10 mouse cellular contexts compared by ENCODE assay signal in genomic region chr4:134397732-134398131, GRCm38 (mm10). TPM values are rescaled to one million over a fixed set of nuclear protein-coding genes. Genes with fewer than 3 reads are reported as not detected.
DNase-seq lines count a peak whose midpoint lies in the region; ATAC-seq and TF ChIP-seq lines count a peak whose summit lies in the region.
"Had no signal": no experiment of that assay in that cellular context is flagged by ENCODE, and none has a peak within 500 bp of the region (broad histone marks: within the 10 kb centered on the region; RNA-seq: fewer than 3 reads in every experiment).

No protein-coding gene starts in this region.

- WGBS in hindbrain, embryonic 15.5 days = 90% methylated on average over 9 of the region's 9 CpGs
- 91% methylated on average over 9 of the region's 9 CpGs for WGBS in hindbrain, embryonic 10.5 days
- WGBS in lung, embryonic 16.5 days = 80% methylated on average over 9 of the region's 9 CpGs
- WGBS in intestine, postnatal 0 days = 63% methylated on average over 9 of the region's 9 CpGs
- WGBS in liver, embryonic 16.5 days (ENCODE audit: insufficient replicate concordance) = 80% methylated on average over 9 of the region's 9 CpGs

- no peaks in the 10 kb centered on the region for H3K36me3 ChIP-seq in hindbrain, embryonic 15.5 days
- no peaks in the 10 kb centered on the region for H3K36me3 ChIP-seq in hindbrain, embryonic 10.5 days
- H3K36me3 ChIP-seq in lung, embryonic 16.5 days (ENCODE audit: control insufficient read depth, insufficient read depth, low read length) = no peaks in the 10 kb centered on the region
- no peaks in the 10 kb centered on the region for H3K36me3 ChIP-seq in intestine, postnatal 0 days (ENCODE audit: control insufficient read depth, insufficient read depth)
- no peaks in the 10 kb centered on the region for H3K36me3 ChIP-seq in liver, embryonic 16.5 days (ENCODE audit: control insufficient read depth, insufficient read depth)
- H3K36me3 ChIP-seq: forebrain, embryonic 10.5 days had no signal

- peak overlapping the region; percentile 95; the same call in 1 of the 2 replicates for H3K4me2 ChIP-seq in hindbrain, embryonic 15.5 days
- peak overlapping the region; percentile 93 for H3K4me2 ChIP-seq in lung, embryonic 16.5 days (ENCODE audit: low read depth, low read length)
- peak overlapping the region; percentile 83 for H3K4me2 ChIP-seq in intestine, postnatal 0 days (replicated peaks; ENCODE audit: low read depth)
- H3K4me2 ChIP-seq in liver, embryonic 16.5 days (ENCODE audit: low read depth, low read length) = peak overlapping the region; percentile 62; the same call in 1 of the 2 replicates

- H3K4me1 ChIP-seq in hindbrain, embryonic 15.5 days (replicated peaks) = peaks cover 50% of the 10 kb centered on the region
- peaks cover 47% of the 10 kb centered on the region for H3K4me1 ChIP-seq in hindbrain, embryonic 10.5 days (replicated peaks)
- peaks cover 19% of the 10 kb centered on the region for H3K4me1 ChIP-seq in lung, embryonic 16.5 days (replicated peaks; ENCODE audit: control insufficient read depth, insufficient read depth, low read length)
- H3K4me1 ChIP-seq in intestine, postnatal 0 days (replicated peaks; ENCODE audit: control insufficient read depth, insufficient read depth, low read length) = peaks cover 6% of the 10 kb centered on the region
- peaks cover 31% of the 10 kb centered on the region for H3K4me1 ChIP-seq in liver, embryonic 16.5 days (ENCODE audit: control insufficient read depth, low read depth, low read length)

- ATAC-seq in hindbrain, embryonic 15.5 days (ENCODE audit: low FRiP score, low read depth) = no peak
- no peak for ATAC-seq in lung, embryonic 16.5 days (ENCODE audit: low read depth)
- ATAC-seq in intestine, postnatal 0 days = no peak
- no peak for ATAC-seq in liver, embryonic 16.5 days (ENCODE audit: low read depth)
- ATAC-seq: midbrain, embryonic 16.5 days had no signal

- no peaks in the 10 kb centered on the region for H3K9me3 ChIP-seq in hindbrain, embryonic 15.5 days
- H3K9me3 ChIP-seq in hindbrain, embryonic 10.5 days = no peaks in the 10 kb centered on the region
- no peaks in the 10 kb centered on the region for H3K9me3 ChIP-seq in lung, embryonic 16.5 days (ENCODE audit: control insufficient read depth, low read length)
- no peaks in the 10 kb centered on the region for H3K9me3 ChIP-seq in intestine, postnatal 0 days (ENCODE audit: control insufficient read depth)
- H3K9me3 ChIP-seq in liver, embryonic 16.5 days (replicated peaks; ENCODE audit: control insufficient read depth, low read length) = no peaks in the 10 kb centered on the region
- H3K9me3 ChIP-seq: forebrain, embryonic 10.5 days had no signal

- H3K27me3 ChIP-seq in hindbrain, embryonic 15.5 days = no peaks in the 10 kb centered on the region
- peaks cover 9% of the 10 kb centered on the region; the same call in 1 of the 2 replicates for H3K27me3 ChIP-seq in hindbrain, embryonic 10.5 days (ENCODE audit: insufficient read depth, poor library complexity, severe bottlenecking)
- H3K27me3 ChIP-seq in lung, embryonic 16.5 days (ENCODE audit: control insufficient read depth, insufficient read depth, low read depth, low read length) = no peaks in the 10 kb centered on the region
- H3K27me3 ChIP-seq in intestine, postnatal 0 days (replicated peaks; ENCODE audit: control insufficient read depth, insufficient read depth, low read length) = no peaks in the 10 kb centered on the region
- H3K27me3 ChIP-seq in liver, embryonic 16.5 days (ENCODE audit: control insufficient read depth, insufficient read depth, low read depth, low read length) = peaks cover 4% of the 10 kb centered on the region; the same call in 1 of the 2 replicates

- no peak for TF ChIP-seq CTCF in intestine, postnatal 0 days (IDR thresholded peaks at IDR 0.05; ENCODE audit: low read depth)

- 0 out of 2 replicates have a peak overlapping the region, but pooled peaks have one; percentile 0 for H3K9ac ChIP-seq in hindbrain, embryonic 15.5 days
- H3K9ac ChIP-seq in lung, embryonic 16.5 days (ENCODE audit: low read length) = no peak overlapping the region
- no peak overlapping the region for H3K9ac ChIP-seq in intestine, postnatal 0 days (ENCODE audit: low read depth, low read length)
- H3K9ac ChIP-seq in liver, embryonic 16.5 days (ENCODE audit: low read depth, low read length) = no peak overlapping the region

- no peak overlapping the region for H3K4me3 ChIP-seq in hindbrain, embryonic 15.5 days
- no peak overlapping the region for H3K4me3 ChIP-seq in hindbrain, embryonic 10.5 days
- H3K4me3 ChIP-seq in lung, embryonic 16.5 days (ENCODE audit: low read length) = no peak overlapping the region
- peak overlapping the region; percentile 31 for H3K4me3 ChIP-seq in intestine, postnatal 0 days (ENCODE audit: low read depth, low read length)
- peak overlapping the region; percentile 37; the same call in 1 of the 2 replicates for H3K4me3 ChIP-seq in liver, embryonic 16.5 days (ENCODE audit: low read depth, low read length)

- H3K27ac ChIP-seq in hindbrain, embryonic 15.5 days (replicated peaks) = no peak overlapping the region; the same call in 1 of the 2 replicates
- H3K27ac ChIP-seq in hindbrain, embryonic 10.5 days = no peak overlapping the region
- peak overlapping the region; percentile 93 for H3K27ac ChIP-seq in lung, embryonic 16.5 days (ENCODE audit: low read length)
- H3K27ac ChIP-seq in intestine, postnatal 0 days (ENCODE audit: low read depth, low read length) = peak overlapping the region; percentile 67
- H3K27ac ChIP-seq in liver, embryonic 16.5 days (ENCODE audit: low read length) = peak overlapping the region; percentile 54; the same call in 1 of the 2 replicates

- DNase-seq in hindbrain, embryonic 10.5 days (ENCODE audit: low spot score) = no peak
- DNase-seq in lung, postnatal 36 days = no peak
- no peak for DNase-seq in cerebellum, adult 18-20 months
- DNase-seq: thymus, adult 2 months had no signal

RNA-seq across cellular contexts. Expression of gene Pafah2, which starts 1.6 kb away (rescaled TPM):
- polyA plus RNA-seq in hindbrain, embryonic 15.5 days (2015; fragmentation: Nextera tagmentation; extraction: Ambion mirVana) = 7.6 and 8.1 TPM in 2 replicates
- polyA plus RNA-seq in hindbrain, embryonic 10.5 days (2016; fragmentation: Nextera tagmentation; extraction: Ambion mirVana) = 7.9 and 9.5 TPM in 2 replicates
- polyA plus RNA-seq in lung, embryonic 16.5 days (2015; fragmentation: Nextera tagmentation; extraction: Ambion mirVana) = 14.3 and 14.6 TPM in 2 replicates
- polyA plus RNA-seq in intestine, postnatal 0 days (2015; fragmentation: Nextera tagmentation; extraction: Ambion mirVana) = 39.8 and 49.2 TPM in 2 replicates
- polyA plus RNA-seq in liver, embryonic 16.5 days (2015; fragmentation: Nextera tagmentation; extraction: Ambion mirVana) = 6.6 and 8.2 TPM in 2 replicates

RNA-seq across cellular contexts. Expression of gene Extl1, which starts 14.1 kb away (rescaled TPM):
- 0.45 and 0.51 TPM in 2 replicates for polyA plus RNA-seq in hindbrain, embryonic 15.5 days (2015; fragmentation: Nextera tagmentation; extraction: Ambion mirVana)
- polyA plus RNA-seq in hindbrain, embryonic 10.5 days (2016; fragmentation: Nextera tagmentation; extraction: Ambion mirVana) = 0.25 and 0.63 TPM in 2 replicates
- 1.8 and 2.5 TPM in 2 replicates for polyA plus RNA-seq in lung, embryonic 16.5 days (2015; fragmentation: Nextera tagmentation; extraction: Ambion mirVana)
- 1.0 and 1.2 TPM in 2 replicates for polyA plus RNA-seq in intestine, postnatal 0 days (2015; fragmentation: Nextera tagmentation; extraction: Ambion mirVana)
- polyA plus RNA-seq in liver, embryonic 16.5 days (2015; fragmentation: Nextera tagmentation; extraction: Ambion mirVana) = 0.21 and 0.25 TPM in 2 replicates

RNA-seq across cellular contexts. Expression of gene Slc30a2, which starts 54.8 kb away (rescaled TPM):
- polyA plus RNA-seq in hindbrain, embryonic 15.5 days (2015; fragmentation: Nextera tagmentation; extraction: Ambion mirVana) = 0.16 and 0.33 TPM in 2 replicates
- 0.10 TPM in 1 of 2 replicates, not detected in the other for polyA plus RNA-seq in hindbrain, embryonic 10.5 days (2016; fragmentation: Nextera tagmentation; extraction: Ambion mirVana)
- 0.29 and 0.43 TPM in 2 replicates for polyA plus RNA-seq in lung, embryonic 16.5 days (2015; fragmentation: Nextera tagmentation; extraction: Ambion mirVana)
- 15.4 and 39.1 TPM in 2 replicates for polyA plus RNA-seq in intestine, postnatal 0 days (2015; fragmentation: Nextera tagmentation; extraction: Ambion mirVana)
- 0.02 and 0.12 TPM in 2 replicates for polyA plus RNA-seq in liver, embryonic 16.5 days (2015; fragmentation: Nextera tagmentation; extraction: Ambion mirVana)
- polyA plus RNA-seq: forebrain, embryonic 10.5 days had no signal

Comparison
In these comparisons a context has a peak if more than half of its experiments do, and no peak if none do; other contexts are left out.
1. H3K27ac ChIP-seq: peak in lung, embryonic 16.5 days (single experiment), intestine, postnatal 0 days (single experiment) and liver, embryonic 16.5 days (single experiment); none in hindbrain, embryonic 15.5 days (single experiment) and hindbrain, embryonic 10.5 days (single experiment).
2. H3K4me3 ChIP-seq: peak in intestine, postnatal 0 days (single experiment) and liver, embryonic 16.5 days (single experiment); none in hindbrain, embryonic 15.5 days (single experiment), hindbrain, embryonic 10.5 days (single experiment) and lung, embryonic 16.5 days (single experiment).
3. RNA of gene Slc30a2, which starts 54.8 kb away (polyA plus RNA-seq): 15.4 to 39.1 TPM in intestine, postnatal 0 days; 0.29 to 0.43 TPM in lung, embryonic 16.5 days, 0.16 to 0.33 TPM in hindbrain, embryonic 15.5 days, 0.02 to 0.12 TPM in liver, embryonic 16.5 days and 0.10 TPM in hindbrain, embryonic 10.5 days; every median in the first group is over 10 times any median in the second.
4. Peak in every context shown above with its lines, with median percentiles within 50 percentile points of each other: H3K4me2 ChIP-seq.